Mouse (Mus musculus) embryo, embryonic 11.5 days (tissue): Measurements from ENCODE around the gene Fam107b.

Source experiments
- DNase-seq: peaks from one replicate; pipeline ENCODE4 v3.0.0-alpha.2; 2012; ENCODE audit warnings: low read depth, low spot score

Fam107b gene

GRCm38 (mm10) chr2:3608868-3609854, 38.9 kb downstream of the Fam107b start:
- no peak for DNase-seq

- no peak for DNase-seq
These were observed 48.2 kb downstream of the Fam107b start for GRCm38 (mm10) chr2:3618446-3618845.

DNA sequence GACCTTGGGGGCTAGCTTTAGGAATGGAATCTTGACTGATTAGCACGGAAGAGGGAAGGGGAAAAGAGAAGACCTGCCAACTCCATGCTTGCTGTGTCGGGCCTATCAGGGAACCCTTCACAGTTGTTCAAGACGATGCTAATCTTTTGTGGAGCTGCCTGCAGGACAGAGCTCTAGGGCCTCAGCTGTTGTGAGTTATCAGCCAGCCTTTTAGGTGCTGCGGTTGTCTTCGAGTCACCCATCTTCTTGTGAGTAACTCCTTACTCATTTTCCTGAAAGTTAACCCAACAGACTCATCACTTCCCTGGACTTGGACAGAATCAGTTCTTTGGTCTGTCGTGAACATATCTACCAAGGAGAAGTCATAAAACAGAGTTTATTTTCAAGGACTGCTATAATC, 51.3 kb downstream of the Fam107b start:
- no peak for DNase-seq

DNA sequence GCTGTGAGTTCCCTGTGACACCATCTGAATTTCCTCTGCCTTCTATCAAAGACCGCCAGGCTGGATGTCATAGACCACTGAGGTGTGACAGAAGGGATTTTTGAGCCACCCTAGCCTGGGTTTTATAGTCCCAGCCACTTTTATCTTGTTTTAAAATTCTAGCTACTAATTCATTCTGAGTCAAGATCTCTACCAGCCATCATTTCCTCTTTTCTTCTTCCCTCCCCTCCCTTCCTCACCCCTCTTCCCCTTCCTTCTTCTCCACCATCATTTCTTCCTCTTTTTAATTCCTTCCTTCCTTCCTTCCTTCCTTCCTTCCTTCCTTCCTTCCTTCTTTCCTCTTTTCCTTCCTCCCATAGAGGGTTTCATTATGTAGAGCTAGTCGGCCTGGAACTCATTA, 51.9 kb downstream of the Fam107b start:
- no peak for DNase-seq

- DNase-seq = no peak
These were observed 53.1 kb downstream of the Fam107b start for GRCm38 (mm10) chr2:3623207-3623980.

DNA sequence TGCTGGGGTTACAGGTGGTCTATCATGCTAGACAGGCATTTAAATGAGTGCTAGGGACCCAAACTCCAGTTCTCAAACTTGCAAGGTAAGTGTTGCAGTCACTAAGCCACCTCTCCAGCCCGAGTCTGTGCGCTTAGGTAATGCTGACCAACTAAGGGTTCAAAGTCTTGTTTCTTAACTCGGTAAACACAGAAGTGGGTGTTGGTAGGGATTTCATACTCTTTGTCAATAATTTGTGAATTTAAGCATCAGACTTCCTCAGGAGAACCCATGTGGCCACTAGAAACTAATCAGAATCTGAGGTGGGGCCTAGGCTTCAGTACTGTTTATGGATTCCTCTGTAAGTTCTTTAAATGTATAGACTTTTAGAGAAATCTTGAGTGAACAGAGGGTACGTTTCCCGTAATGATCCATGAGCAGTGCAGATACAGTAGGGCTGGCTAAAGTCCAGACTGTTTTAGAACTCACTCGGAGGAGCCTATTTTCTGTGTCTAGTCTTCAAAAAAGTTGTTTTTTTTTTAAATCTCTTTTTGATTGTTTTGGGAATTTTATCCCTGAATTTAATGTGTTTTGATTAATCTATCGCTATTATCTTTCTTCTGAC, 53.8 kb downstream of the Fam107b start:
- DNase-seq = no peak

DNA sequence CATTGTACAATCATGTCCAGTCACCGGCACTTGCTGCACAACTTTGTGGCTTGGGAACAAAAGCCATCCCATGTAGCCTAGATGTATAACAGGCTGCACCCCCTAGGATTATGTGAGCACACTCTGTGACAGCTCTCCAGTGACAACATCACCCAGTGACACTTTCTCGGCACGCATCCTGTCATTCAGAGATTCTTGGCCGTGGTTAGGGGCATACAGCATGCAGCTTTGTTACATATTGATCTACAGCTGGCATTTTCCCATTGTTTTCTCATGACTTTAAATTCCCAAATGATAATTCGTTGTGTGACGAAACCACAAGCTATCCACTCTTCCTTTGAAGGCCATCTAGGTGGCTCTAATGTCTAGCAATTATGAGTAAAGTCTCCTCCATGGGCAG, 58.8 kb downstream of the Fam107b start:
- DNase-seq = no peak

GRCm38 (mm10) chr2:3629741-3630140, 59.5 kb downstream of the Fam107b start:
- DNase-seq = no peak

DNA sequence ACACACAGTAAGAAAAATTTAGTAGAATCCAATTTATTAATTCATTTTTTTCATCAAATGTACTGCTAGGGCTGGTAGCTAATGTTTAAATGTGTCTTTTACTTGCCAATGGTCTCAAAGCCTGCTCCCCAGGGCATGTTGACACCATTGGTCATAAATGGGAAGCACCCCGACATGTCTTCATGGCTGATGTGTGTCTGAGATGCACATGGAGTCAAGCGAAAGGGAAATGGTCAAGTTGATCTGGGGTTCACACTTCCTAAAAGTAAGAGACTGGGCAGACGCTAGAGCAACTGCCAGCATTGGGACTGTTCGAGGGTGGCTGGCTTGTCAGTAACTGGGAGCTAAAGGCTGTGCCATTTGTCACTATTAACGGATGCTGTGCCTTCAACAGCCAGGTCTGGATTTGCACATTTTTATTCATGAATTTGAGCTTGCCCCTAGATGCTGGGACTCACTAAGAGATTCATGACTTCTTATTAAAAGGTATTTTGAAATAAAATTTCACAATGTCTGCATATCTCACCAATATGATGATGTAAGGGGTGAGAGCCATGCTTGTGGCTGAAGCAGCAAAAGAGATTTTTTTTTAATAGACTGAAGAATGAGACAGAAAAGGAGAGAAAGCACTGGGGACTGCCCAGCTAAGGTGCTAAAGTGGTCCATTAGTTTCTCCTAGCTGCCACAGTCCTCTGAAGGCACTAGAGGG, 60.6 kb downstream of the Fam107b start:
- no peak for DNase-seq

DNA sequence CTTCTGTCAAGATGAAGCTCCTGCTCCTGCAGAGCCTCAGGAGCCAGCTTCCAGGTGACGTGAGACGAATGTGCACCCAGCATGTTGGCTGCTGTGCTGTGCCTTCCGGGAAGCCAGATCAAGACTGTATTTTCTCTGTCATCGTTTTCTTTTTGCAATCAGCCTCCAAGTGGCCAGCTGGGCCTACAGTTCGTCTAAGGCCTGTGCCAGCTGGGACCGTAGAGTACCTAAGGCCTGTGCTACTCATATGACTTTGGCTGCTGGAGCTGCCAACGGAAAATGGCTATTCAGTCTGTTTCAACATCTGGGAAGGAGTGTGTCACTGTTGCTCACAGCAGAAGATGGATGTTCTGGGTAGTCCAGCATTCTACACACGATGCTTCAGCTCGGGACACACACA, 62.8 kb downstream of the Fam107b start:
- no peak for DNase-seq

DNA sequence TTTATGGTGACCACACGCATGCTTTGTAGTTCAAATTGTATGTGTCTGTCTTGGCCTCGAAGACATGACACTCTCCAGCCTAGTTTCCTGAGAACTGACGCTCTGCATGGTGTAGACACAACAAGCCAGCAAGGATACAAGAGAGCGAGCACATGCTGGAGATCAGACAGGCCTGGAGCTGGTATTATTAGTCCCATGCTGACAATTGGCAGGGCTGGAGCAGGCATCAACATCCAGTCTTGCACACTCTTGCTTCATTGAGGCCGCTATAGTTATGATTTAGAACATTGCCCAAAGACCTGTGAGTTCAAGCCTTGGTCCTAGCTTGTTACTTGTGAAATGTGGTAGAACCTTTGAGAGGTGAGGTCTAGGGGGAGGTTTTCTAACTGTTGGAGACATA, 66.5 kb downstream of the Fam107b start:
- no peak for DNase-seq

GRCm38 (mm10) chr2:3641001-3641770, 70.9 kb downstream of the Fam107b start:
- DNase-seq = no peak

- DNase-seq = no peak
These were observed 72.7 kb downstream of the Fam107b start for GRCm38 (mm10) chr2:3642949-3643348.

DNA sequence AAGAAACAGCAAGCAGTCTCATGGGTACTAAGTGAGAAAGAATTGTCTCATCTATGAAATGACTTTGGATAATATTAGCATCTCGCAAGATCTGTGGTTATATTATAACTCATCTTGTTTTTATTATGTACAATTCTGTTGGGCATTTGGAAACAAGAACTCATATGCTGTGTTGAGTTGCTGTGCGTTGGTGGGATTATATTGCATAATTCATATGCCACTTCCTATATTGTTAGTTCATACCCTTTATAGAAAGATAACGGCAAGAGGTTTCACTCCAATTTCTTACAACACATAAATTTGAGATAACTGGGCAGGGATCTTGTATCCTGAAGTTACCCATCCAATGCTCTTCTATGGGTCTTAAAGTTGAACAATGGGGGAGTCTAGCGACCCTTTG, 75.5 kb downstream of the Fam107b start:
- DNase-seq = no peak

- no peak for DNase-seq
These were observed 78.9 kb downstream of the Fam107b start for GRCm38 (mm10) chr2:3649171-3649570.

DNA sequence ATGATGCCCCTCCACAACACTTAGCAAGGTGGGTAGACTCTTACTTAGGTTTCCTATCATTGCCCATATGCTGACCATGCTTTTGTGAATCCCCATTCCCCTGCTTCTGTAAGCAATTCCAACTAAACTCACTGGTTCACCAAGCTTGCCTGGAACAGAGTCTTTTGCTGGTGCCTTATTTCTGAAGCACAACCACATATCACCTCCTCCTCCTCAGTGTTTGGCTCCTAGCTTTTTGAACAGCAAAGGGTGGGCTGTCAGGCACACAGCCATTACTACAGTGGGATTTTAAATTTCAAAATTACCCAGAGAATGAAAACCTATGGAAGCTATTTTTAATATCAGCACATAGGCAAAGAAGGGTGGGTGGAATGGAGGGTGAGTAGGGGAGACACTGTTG, 84.3 kb downstream of the Fam107b start:
- no peak for DNase-seq

GRCm38 (mm10) chr2:3656091-3656490, 85.8 kb downstream of the Fam107b start:
- DNase-seq = no peak

DNA sequence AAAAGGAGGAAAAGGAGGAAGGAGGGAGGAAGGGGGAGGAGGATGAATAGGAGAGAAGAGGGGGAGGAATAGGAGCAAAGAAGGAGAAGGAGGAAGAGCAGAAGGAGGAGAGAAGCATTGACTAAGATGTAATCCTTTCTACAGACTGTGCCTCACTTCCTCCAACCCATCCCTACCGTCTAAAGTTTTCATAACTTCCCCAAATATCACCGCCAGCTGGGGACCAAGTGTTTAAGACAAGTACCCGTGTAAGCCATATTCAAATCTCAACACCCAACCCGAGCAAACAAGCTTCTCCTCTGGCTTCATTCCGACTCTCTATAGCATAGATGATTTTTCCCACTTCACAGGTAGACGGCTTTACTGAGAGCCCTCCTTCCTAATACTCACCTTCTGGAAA, 86.5 kb downstream of the Fam107b start:
- DNase-seq = no peak

DNA sequence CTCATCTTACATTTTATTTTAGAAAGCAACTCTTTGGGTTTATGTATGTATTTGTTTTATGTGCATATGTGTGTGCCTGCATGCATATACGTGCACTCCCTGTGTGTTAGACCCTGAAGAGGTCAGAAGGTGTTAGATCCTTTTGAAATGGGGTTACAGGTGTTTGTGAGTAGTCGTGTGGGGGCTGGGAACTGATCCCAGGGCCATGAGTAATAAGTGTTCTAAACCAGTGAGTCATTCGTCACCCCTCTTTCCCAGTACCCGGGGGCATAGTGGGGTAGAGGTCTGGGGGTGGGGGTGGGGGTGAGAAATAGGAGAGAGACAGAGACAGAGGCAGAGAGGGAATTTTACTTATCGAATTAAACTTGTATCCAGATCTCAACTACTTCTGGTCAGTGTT, 87.1 kb downstream of the Fam107b start:
- no peak for DNase-seq

- no peak for DNase-seq
These were observed 87.8 kb downstream of the Fam107b start for GRCm38 (mm10) chr2:3657811-3658730.
